Mouse (Mus musculus): Measurements from ENCODE around the gene Gabbr2.

Gabbr2 gene

DNA sequence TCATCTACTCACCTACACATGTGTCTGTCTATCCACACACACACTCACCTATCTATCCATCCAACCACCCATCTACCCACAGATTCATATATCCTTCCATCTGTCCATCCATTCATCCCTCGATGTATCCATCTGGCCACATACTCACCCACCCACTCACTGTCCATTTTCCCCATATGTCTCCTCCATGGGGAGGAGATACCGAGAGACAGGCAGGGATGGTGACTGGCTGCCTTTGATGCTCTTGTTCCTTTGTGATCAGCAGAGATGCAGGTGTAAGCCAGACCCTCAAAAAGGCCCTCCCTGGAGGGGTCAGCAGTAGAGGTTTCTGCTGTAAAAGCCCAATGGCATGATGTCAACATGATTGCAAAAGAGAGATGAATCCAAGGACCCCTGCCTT is 221.0 kb downstream of the Gabbr2 start:
- no peak for DNase-seq (ENCODE audit: low read depth, low spot score)

DNA sequence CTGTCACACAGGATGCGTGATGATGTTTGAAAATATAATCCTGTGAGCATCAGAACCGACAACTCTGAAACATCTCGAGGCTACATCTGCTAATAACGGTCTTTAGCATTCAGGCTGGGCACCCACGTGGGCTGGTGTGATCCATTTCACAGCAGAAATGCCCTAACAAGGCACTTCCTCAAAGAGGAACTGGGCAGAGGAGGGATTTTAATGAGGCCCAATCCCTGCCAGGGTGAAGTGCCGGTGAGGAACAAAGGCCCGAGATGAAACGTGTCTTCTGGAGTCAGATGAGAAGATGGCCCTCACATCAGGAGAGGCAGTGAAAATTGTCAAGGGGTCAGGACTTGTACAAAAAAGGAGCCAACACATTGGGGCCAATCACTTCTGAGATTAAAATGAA is 221.6 kb downstream of the Gabbr2 start:
- no peak for DNase-seq (ENCODE audit: low read depth, low spot score)

DNA sequence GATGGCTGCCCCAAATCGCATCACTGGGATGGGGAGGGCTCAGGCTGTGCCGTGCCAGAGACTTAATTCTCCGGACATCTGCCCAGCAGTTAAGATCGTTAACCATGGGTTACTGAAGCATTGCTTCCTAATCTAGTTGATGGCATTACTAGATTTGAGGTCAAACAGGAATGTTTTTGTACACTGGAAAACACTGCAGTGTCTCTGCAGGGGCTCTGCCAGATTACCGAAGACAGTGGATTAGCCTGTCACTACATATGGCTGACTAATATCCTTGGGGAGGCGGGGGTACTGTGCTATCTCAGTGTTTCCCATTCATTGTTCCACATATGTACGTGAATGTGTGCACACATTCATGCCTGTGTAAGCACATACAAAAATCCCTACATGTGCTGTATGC is 225.3 kb downstream of the Gabbr2 start:
- no peak for DNase-seq (ENCODE audit: low read depth, low spot score)

DNA sequence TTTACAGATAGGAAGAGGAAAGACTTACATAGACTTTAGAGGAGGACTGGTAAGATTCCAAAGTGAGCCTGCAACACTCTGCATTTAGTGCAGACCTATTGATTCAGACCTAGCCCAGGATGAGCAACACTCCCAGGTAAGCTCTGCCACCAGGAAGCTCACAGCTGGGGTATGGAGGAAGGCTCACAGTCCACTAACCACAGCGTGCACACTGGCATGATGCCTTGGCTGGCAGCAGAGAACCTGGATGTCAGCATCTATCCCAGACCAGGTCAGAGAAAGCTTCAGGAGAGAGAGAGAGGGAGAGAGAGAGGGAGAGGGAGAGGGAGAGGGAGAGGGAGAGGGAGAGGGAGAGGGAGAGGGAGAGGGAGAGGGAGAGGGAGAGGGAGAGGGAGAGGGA is 231.8 kb downstream of the Gabbr2 start:
- no peak for DNase-seq (ENCODE audit: low read depth, low spot score)

DNA sequence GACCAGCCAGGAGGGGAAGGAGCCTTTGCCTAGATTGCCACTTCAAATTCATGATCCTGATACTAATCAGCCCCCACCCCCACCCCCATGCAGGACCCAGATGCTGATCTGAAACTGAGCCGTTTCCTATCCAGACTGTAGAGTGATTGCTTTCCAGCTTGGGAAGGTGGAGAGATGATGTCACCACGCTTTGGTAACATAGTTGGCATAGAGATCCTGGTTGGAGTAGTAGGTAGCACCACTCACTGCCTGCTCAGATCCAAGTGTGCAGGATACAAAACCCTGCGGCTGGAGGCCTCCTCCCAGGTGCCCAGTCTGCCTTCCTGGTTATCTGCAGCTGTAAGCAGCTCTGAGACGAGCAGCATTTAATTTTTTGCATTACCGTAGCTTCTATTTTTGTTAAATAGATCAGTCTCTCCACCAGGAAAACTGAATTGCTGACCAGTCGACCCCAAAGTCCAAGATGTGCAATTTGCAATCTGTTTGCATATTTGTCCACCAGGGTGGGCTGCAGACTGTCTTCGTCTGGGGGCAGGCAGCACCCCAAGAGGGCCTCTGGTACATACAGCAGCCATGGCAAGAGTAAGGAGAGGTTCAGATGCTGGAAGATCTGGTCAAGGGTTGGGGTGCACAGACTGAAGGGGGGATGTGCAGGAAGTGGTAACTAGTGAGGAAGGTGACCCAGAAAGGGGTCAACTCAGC is 233.2 kb downstream of the Gabbr2 start:
- DNase-seq (ENCODE audit: low read depth, low spot score), result no peak

DNA sequence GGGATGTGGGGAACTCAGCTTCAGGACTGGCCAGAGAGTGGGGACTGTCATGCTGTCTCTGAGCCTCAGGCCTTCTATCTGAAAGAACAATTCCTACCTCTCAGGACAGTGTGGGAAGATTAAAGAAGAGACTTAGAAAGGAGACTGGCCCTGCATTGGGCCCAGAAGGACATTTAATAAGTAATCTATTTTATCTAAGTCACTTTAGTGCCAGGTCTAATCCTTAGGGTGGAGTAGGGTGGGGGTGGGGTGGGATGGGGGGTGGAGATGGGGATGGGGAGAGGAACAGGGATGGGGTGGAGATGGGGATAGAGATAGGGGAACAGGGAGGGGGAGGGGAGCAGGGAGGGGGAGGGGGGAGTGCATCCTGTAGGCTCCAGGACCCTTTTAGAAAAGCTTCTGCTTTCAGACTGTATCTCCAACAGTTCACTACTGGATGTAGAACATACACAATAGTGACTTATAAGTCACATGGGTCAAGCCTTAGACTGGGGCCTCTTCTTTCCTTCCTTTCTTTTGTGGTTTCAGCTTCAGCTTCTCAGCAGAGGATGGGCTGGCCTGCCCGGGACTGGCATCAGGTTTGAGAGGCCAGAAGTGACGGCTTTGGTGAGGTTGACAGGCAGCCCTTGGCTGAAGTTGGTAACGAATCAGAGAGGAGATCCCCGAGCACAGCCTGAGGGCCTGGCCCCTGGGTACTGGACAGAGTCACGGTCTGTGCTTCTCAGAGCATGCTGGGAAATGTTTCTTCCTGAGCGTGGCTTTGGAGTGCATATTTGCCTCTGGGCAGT is 237.1 kb downstream of the Gabbr2 start:
- DNase-seq (ENCODE audit: low read depth, low spot score), result peak; percentile 2

DNA sequence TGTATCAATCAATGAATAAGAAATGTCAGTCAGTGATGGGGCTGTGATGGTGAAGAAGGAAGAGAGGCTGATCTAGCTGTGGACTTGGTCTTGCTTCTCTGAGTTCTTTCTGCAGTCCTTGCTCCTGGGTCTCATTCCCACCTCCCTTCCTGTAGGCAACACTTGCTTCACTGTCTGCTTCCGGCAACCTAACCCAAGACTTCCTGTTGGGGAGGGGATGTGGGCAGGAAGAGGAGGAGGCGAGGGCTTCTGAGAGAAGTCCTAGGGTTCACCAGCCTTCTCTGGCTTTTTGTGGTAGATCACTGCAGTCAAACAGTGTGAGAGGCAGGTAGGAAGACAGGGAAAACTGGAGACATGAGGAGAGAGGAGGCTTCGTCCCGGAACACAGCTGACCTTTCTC is 239.4 kb downstream of the Gabbr2 start:
- DNase-seq (ENCODE audit: low read depth, low spot score), result no peak

DNA sequence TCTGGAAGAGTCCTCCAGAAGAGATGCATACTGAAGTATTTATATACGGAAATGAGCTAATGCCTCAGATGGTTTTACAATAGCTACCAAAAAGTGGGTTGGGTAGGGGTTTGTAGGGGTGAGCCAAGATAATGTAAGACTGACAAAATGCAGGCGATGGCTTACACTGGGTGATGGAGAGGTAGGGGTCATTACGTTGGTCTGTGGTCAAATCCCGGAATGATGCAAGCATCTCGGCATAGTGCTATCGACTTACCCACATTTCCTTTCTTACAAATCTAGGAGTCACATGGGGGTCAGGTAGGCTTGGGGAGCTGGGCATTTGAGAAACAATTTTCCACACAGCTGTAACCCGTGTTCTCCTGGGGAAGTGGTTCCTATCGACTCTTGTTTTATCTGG is 242.7 kb downstream of the Gabbr2 start:
- peak; percentile 2 for DNase-seq (ENCODE audit: low read depth, low spot score)

DNA sequence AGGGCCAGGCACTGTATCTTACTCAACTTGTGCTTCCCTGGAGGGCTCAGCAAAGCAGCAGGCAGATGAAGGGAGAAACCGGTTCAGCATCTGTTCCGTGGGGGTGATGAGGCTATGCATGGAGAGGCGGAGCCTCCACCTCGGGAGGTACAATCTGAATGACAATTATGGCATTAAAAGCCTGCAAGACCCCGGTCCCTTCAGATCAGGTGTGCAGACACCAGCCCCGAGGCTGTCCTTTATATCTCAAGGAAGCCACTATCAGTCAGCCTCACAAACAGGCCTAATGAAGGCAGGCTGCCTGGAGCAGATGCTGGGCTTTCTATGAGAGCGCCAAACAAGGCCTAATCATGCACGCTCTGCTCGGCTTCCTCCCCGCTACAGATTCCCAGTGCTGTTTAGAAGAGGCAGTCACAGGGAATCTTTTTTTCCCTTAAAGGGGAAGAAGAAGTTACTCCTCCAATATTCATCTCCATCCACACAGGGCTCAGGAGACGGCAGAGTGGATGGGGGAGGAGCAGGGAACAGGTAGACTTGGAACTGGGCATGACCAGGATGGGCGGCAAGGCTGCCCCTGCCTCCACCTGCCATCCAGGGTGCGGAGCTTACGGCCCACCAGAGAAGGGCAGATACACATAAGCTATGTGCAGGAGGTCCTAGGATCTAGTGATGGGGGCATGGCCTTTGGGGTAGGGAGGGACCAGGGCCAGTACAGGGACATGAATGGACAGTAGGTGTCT is 244.5 kb downstream of the Gabbr2 start:
- DNase-seq (ENCODE audit: low read depth, low spot score), result no peak

DNA sequence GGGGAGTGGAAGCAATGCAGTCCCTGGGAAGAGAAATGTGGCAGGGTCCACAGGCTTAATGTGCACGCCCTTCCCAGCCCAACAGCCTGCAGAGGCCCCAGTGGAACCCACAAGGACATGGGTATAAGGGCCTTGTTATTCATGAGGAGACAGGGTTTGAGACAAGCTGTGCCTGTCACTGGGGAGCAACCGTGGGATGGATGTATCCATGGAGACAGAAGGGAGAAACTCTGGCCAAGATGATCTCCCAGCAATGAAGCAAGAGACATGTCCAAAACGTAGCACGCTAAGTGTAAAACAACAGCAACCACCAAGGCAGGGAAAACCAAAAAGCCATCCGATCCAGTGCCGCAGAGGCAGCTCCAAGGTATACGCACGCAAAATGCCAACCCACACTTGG is 246.1 kb downstream of the Gabbr2 start:
- no peak for DNase-seq (ENCODE audit: low read depth, low spot score)

DNA sequence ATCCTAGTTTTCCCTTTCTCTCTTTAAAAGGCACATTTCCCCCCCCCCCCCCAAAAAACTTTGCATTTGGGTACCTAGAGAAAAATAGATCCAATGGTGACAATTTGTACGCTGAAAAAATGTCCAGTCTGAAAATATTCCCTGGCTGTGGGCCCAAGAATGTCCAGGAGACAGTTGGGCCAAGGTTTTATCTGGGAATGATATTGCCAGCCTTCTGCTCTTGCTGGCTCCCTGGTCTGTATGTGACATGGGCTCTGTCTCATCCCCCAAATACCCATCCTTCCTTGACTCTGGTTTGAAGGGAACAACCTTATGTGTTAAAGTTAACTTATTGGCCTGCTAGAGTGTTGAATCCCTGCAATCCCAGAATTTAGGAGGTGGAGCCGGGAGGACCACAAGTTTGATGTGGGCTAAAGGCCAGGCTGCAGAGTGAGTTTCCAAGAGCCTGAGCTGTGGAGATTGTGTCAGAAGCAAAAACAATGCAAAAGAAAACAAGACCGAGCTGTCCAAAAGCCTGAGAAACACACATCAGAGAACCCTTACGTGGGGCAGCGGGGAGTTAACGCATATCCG is 247.0 kb downstream of the Gabbr2 start:
- DNase-seq (ENCODE audit: low read depth, low spot score), result no peak

DNA sequence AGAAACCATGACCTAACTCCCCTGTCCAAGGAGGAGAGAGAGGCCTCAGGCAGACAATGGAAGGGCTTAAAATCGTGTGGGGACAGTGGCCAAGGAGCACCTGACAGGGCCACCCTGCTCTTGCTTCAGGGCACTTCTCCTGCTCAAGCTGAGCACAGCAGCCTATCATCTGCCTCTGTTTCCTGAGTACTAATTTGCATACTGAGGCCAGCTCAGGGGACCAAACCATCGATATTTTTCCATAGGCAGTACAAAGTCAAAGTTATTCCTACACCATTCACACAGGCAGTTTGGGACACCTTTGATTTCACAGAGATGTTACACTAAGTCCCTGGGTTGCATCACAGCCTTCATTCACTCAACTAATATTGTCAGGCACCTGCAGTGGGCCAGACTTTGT is 249.1 kb downstream of the Gabbr2 start:
- DNase-seq (ENCODE audit: low read depth, low spot score), result no peak

DNA sequence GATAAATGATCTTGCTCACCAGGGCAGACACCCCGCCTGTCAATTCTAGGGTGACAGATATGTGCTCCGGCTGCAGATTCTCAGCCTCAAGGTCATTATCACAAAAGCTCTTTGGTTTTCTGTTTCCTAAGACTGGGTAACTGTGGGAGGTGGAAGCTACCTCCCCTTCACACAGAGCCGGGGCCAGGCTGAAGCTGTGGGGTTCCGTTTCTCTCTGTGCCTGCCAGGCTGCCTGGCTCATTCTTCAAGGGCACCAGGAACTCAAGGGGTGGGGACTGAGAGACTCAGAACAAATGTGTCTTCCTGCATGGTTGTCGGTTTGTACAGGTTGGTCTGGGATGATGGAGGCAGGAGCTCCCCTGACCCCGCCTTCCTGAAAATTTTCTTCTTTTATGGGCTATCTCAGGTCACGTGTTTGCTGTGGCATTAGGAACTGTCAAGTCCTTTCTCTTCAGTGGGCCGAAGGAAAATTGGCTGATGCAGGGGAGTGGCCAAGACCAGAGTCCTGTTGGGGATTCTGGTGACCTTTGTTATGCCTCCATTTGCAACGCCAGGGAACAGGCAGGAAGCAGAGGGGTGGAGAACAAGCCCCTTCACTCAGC is 254.7 kb downstream of the Gabbr2 start:
- DNase-seq (ENCODE audit: low read depth, low spot score), result no peak

DNA sequence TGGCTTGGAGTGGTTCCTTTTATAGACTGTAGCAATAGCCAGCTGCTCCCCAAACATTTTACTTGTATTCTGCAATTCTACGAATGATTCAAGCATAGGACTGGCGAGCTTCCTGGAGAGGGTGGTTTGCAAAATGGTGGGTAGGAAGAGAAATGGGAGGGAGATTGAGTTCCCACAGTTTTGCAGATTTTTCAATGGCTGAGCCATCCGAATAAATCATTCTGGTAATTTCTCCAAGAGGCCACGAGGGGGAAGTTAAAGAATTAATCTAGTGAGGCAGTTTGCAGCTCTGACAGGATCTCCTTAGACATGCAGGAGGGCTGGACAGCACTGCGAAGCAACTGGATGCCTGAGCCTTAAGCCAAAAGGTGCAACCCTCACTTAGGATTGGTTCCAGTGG is 256.8 kb downstream of the Gabbr2 start:
- DNase-seq (ENCODE audit: low read depth, low spot score), result peak; percentile 23

DNA sequence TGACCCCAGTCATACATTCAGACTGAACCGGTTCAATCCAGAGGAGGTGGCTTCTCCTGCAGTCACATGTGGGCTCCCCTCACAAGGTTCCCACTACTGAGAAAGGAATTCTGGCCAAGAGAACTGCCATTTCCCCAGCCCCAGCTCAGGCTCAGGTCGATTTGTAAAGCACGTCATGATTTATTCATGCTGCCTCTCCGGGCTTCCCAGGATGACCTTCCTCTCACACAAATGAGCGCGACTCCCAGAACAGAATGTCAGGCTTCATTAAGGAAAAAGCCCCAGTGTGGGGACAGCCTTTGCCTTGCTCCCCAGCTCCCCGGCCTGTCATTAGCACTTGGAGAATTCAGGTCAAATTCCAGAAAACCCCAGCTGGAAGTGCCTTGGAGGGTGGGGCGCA is 260.1 kb downstream of the Gabbr2 start:
- DNase-seq (ENCODE audit: low read depth, low spot score), result no peak

DNA sequence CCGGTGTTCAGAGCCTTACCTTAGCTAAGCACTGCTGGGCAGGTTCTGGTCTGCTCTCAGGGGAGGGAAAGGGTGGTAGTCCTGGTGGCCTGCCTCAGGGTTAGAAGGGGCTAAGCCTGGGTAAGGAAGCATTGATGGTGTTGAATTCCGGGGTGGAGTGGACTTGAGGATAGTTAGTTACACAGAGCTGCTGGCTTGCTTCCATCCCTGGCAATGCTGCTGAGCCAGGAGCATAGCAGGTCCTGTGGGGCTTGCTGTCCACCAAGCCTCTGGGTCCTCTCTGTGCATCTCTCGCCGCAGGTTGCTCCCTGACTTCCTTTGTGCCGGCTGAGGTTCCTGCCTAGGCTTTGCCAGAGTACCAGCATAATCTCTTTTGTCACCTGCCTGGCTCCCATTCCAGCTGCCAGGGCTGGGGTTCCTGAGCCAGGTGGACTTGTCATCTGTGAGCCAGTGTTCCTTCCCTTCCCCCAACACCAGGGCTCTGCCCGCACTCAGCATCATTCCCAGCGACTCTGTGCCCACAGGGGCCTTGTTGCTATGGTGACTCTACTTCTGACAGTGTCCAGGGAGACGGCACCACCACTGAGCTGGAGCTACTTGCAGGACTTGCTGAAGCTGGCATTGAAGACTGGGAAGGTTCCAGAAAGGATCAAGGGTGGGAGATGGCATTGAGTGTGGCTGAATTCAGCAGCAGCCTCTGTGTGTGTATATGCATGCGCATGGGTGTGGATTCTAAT is 262.2 kb downstream of the Gabbr2 start:
- DNase-seq (ENCODE audit: low read depth, low spot score), result no peak

DNA sequence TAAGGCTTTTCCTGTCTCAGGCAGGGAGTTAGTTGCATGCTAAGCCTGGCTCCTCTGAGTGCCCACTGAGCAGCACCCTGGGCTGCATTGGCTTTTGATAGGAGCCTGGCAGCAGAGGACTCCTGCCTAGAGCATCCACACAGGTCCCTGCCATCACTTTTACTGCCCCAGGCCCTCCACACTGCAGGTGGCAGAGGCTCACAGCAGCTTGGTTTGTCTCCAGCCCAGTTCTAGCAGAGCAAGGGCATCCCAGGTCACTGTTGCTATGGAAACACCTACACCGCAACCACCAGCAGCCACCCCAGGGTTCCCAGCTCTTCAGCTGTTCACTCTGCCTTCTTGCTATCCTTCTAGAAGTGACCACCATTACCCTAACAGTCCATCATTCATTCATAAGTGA is 263.4 kb downstream of the Gabbr2 start:
- no peak for DNase-seq (ENCODE audit: low read depth, low spot score)

DNA sequence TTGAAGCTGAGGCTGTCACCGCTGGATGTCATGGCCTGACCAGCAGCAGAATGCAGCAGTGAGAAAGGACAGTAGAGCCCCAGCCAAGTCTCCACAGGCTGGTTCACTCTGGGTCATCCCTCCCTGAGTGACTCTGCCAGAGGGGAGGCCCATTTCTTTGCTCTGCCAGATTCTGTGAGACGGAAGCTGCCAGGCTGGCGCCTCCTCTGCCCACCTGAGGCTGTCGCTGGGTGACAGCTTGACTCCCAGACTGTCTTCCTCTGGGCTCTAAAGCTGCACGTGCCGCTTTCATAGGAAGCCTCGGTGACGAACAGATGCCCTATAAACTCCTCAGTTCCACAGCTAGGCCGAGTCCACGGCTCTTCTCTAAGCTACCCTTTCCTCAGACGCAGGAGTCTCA is 264.5 kb downstream of the Gabbr2 start:
- no peak for DNase-seq (ENCODE audit: low read depth, low spot score)

DNA sequence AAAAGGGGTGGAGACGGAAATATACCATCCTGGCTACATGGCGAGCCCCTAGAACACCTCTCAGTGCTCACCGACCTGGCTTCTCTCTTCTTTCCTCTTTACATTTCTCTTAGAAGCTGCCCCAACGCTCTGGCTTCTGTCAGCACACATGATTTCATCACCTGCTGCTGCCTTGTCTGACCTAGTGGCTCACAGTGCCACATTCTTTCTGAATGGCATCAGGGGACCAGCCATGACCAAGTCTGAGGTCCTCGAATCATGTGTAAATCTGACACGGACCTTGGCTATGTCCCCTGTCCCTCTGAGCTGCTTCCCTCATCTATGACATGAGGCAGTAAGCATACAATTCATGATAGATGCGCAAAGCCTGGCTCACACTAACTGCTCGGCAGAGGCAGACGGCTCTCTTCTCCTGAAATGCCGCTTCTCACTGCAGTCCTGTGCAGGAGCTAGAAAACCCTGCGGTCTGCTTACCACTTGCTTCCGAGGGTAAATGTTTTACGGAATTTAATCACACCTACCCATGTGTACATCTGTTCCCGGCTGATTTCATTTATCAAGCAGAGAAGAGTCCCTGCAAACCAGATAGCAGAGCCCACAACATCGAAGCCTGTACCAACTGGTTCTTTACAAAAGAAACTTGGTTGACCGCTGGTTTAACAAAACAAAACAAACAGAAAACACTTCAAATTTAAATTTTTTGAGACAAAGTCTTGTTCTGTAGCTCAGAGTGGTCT is 270.7 kb downstream of the Gabbr2 start:
- DNase-seq (ENCODE audit: low read depth, low spot score), result no peak

DNA sequence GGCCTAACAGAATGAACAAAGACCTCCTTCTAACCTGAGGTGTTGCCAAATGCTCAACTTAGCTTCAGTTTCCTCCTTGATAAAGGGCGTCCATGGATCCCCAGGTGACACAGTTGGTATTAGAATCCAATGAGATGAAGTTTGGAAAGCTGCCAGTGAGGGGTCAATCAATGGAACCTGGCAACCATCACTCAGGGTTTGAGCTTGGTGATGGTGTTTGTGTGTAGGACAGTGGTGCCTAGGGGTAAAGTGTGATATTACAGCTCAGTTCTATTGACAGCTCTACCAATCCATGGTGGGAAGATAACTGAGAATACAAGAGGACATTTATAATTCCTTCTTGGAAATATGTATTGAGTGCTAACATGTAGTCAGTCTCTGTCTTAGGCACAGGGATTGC is 271.6 kb downstream of the Gabbr2 start:
- DNase-seq (ENCODE audit: low read depth, low spot score), result no peak

DNA sequence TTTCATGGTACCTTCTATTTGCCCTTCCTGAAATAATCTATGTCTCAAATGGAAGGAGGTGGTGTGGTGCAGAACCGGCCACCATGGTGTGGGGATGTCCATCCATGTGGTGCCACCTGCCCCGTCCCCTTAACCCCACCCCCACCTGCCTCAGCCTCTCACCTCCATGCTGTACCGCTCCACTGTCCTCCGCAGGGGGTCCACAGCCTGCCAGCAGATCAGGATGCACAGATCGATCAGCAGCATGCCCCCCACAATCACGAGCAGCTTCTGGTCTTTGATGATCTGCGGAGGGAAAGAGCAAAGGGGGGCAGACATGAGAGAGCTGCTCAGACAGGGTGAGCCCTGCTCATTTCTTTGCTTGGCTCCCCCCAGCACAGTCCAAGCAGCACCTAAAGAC is 273.0 kb downstream of the Gabbr2 start:
- DNase-seq (ENCODE audit: low read depth, low spot score), result no peak
